In the genomic region with DNA sequence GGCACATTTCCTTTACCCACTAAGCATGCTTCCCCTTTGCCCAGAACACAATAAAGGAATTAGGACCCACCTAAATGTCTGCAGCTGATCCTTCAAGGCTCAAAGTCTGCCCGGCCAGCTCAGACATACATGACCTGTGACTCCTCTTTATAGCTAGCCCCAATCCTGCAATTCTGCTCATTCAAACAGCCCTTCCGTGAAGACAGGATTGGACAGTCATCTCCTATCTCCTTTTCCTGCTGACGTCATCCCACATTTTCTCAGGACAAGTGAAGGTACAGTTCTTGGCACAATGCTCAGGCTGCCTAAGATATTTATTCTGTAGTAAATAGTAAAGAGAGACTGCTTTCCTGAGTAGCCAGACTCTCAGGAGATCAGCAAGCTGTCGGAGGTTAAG, we compare ENCODE assay signal across 8 mouse cellular contexts. TPM values are rescaled to one million over a fixed set of nuclear protein-coding genes. Genes with fewer than 3 reads are reported as not detected.
DNase-seq lines count a peak whose midpoint lies in the region; ATAC-seq and TF ChIP-seq lines count a peak whose summit lies in the region.

No protein-coding gene starts in this region.

- no peak for TF ChIP-seq RAD21 in CH12.LX (IDR thresholded peaks at IDR 0.05; ENCODE audit: low read depth, low read length)

- H3K9ac ChIP-seq in CH12.LX (ENCODE audit: insufficient read depth, low read depth), result peak overlapping the region; percentile 81; the same call in 1 of the 2 replicates
- H3K9ac ChIP-seq in lung, postnatal 0 days (replicated peaks; ENCODE audit: low read depth), result no peak overlapping the region

- H3K27me3 ChIP-seq in CH12.LX (replicated peaks) (peaks cover 3% of the 10 kb centered on the region), G1E (ENCODE audit: insufficient read depth, low read length) (no peaks in the 10 kb centered on the region)
- peaks cover 14% of the 10 kb centered on the region for H3K27me3 ChIP-seq in hindbrain, embryonic 10.5 days (ENCODE audit: insufficient read depth, poor library complexity, severe bottlenecking)
- no peaks in the 10 kb centered on the region for H3K27me3 ChIP-seq in lung, postnatal 0 days (replicated peaks; ENCODE audit: insufficient read depth, low read length)

- ATAC-seq in G1E (ENCODE audit: extremely low read depth, insufficient number of reproducible peaks, low FRiP score, poor library complexity, severe bottlenecking), result no peak
- peak; percentile 15 for ATAC-seq in lung, postnatal 0 days

- H3K27ac ChIP-seq in CH12.LX (ENCODE audit: insufficient read depth, low read depth), result peak overlapping the region; percentile 19; the same call in 1 of the 2 replicates
- H3K27ac ChIP-seq in hindbrain, embryonic 10.5 days, result peak overlapping the region; percentile 96
- H3K27ac ChIP-seq in lung, postnatal 0 days (ENCODE audit: low read length), result peak overlapping the region; percentile 99

- DNase-seq in CH12.LX (ENCODE audit: extremely low read depth) (no peak), G1E (ENCODE audit: low spot score) (no peak)
- no peak for DNase-seq in hindbrain, embryonic 10.5 days (ENCODE audit: low spot score)
- DNase-seq in lung, postnatal 0 days (ENCODE audit: low spot score), result no peak
- no peak for DNase-seq in adrenal gland, postnatal 10 days
- no peak for DNase-seq in layer of hippocampus, postnatal 36 days
- DNase-seq in testis, postnatal 10 days (ENCODE audit: low spot score), result no peak
- no peak for DNase-seq in layer of hippocampus, adult 18-20 months (ENCODE audit: low spot score in 2 of 2)

- peaks cover 8 to 21% of the 10 kb centered on the region in 2 experiments; a peak in 3 of 4 replicates for H3K4me1 ChIP-seq in CH12.LX (ENCODE audit: control insufficient read depth in 1 of 2, insufficient read depth in 2 of 2)
- H3K4me1 ChIP-seq in G1E (ENCODE audit: insufficient read depth, low read depth, low read length), result peaks cover 78% of the 10 kb centered on the region
- peaks cover 72% of the 10 kb centered on the region for H3K4me1 ChIP-seq in hindbrain, embryonic 10.5 days (replicated peaks)
- H3K4me1 ChIP-seq in lung, postnatal 0 days (ENCODE audit: insufficient read depth, low read depth, low read length), result peaks cover 29% of the 10 kb centered on the region

- in situ Hi-C loops in CH12.LX (cut with MboI; ENCODE audit: low pct_ligation_motif_present, low pct_unique_long_range_greater_than_20kb, low sequenced_read_pairs), result no loop called here

- H3K9me3 ChIP-seq in CH12.LX (replicated peaks; ENCODE audit: low read length) (peaks cover 6% of the 10 kb centered on the region), G1E (replicated peaks) (0 out of 2 replicates have a peak, but pooled peaks cover 2% of the 10 kb centered on the region)
- no peaks in the 10 kb centered on the region for H3K9me3 ChIP-seq in hindbrain, embryonic 10.5 days
- no peaks in the 10 kb centered on the region for H3K9me3 ChIP-seq in lung, postnatal 0 days (ENCODE audit: low read length)

- dilution Hi-C loops in CH12.LX (cut with MboI; ENCODE audit: extremely low pct_ligation_motif_present, extremely low pct_unique_long_range_greater_than_20kb, low sequenced_read_pairs), result no loop called here

- peaks cover 4 to 30% of the 10 kb centered on the region in 2 experiments for H3K36me3 ChIP-seq in CH12.LX (replicated peaks in 1 of 2; ENCODE audit: control insufficient read depth in 1 of 2, insufficient read depth in 1 of 2, low read length in 1 of 2)
- H3K36me3 ChIP-seq in G1E (replicated peaks), result peaks cover 47% of the 10 kb centered on the region
- H3K36me3 ChIP-seq in hindbrain, embryonic 10.5 days, result peaks cover 19% of the 10 kb centered on the region; the same call in 1 of the 2 replicates
- H3K36me3 ChIP-seq in lung, postnatal 0 days (ENCODE audit: insufficient read depth, low read length), result no peaks in the 10 kb centered on the region

- H3K79me2 ChIP-seq in CH12.LX (replicated peaks; ENCODE audit: control insufficient read depth, extremely low read depth, insufficient read depth, poor library complexity, severe bottlenecking), result peaks cover 4% of the 10 kb centered on the region; the same call in 1 of the 2 replicates

- H3K4me3 ChIP-seq in CH12.LX (replicated peaks in 1 of 3; ENCODE audit: low read depth in 2 of 3, low read length in 2 of 3, poor library complexity in 1 of 3), result no peak overlapping the region
- H3K4me3 ChIP-seq in G1E (ENCODE audit: low read depth, low read length), result peak overlapping the region; percentile 79; the same call in 1 of the 2 replicates
- peak overlapping the region; percentile 95 for H3K4me3 ChIP-seq in hindbrain, embryonic 10.5 days
- H3K4me3 ChIP-seq in lung, postnatal 0 days (ENCODE audit: low read depth, low read length), result peak overlapping the region; percentile 93; the same call in 1 of the 2 replicates

- 44% methylated on average over 4 of the region's 4 CpGs for WGBS in hindbrain, embryonic 10.5 days
- 18% methylated on average over 4 of the region's 4 CpGs for WGBS in lung, postnatal 0 days

- H3K4me2 ChIP-seq in CH12.LX (ENCODE audit: insufficient read depth, low read depth, poor library complexity, severe bottlenecking), result peak overlapping the region; percentile 53
- H3K4me2 ChIP-seq in lung, postnatal 0 days (replicated peaks; ENCODE audit: low read depth, low read length), result peak overlapping the region; percentile 83

- TF ChIP-seq EP300 in CH12.LX (IDR thresholded peaks at IDR 0.05; ENCODE audit: low read length), result no peak
- peak; percentile 86 for TF ChIP-seq EP300 in lung, postnatal 0 days (IDR thresholded peaks at IDR 0.05)

- TF ChIP-seq POLR2A in CH12.LX (IDR thresholded peaks at IDR 0.05; ENCODE audit: low read depth, low read length), result no peak

- TF ChIP-seq CTCF in CH12.LX (conservative IDR thresholded peaks at IDR 0.05 in 1 of 2, IDR thresholded peaks at IDR 0.05 in 1 of 2; ENCODE audit: low read depth in 2 of 2, low read length in 2 of 2) (no peak), G1E (IDR thresholded peaks at IDR 0.05; ENCODE audit: low read depth, low read length) (no peak)
- TF ChIP-seq CTCF in lung, postnatal 0 days (IDR thresholded peaks at IDR 0.05), result no peak

TF ChIP-seq in CH12.LX, 34 proteins besides CTCF, POLR2A, EP300 and RAD21:
- TF ChIP-seq USF1 (IDR thresholded peaks at IDR 0.05; ENCODE audit: low read depth, low read length) (no peak), TCF12 (IDR thresholded peaks at IDR 0.05; ENCODE audit: low read depth, low read length) (no peak), HCFC1 (IDR thresholded peaks at IDR 0.05; ENCODE audit: low read depth, low read length) (no peak), E2F4 (IDR thresholded peaks at IDR 0.05; ENCODE audit: insufficient replicate concordance, low read depth, low read length) (no peak), BHLHE40 (IDR thresholded peaks at IDR 0.05; ENCODE audit: low read depth, low read length) (no peak), POLR2AphosphoS2 (IDR thresholded peaks at IDR 0.05; ENCODE audit: low read depth, low read length) (no peak), TBP (conservative IDR thresholded peaks at IDR 0.05; ENCODE audit: low read depth, low read length) (no peak), NELFE (IDR thresholded peaks at IDR 0.05; ENCODE audit: low read depth, low read length) (no peak), NRF1 (IDR thresholded peaks at IDR 0.05; ENCODE audit: low read depth, low read length) (no peak), ZKSCAN1 (IDR thresholded peaks at IDR 0.05; ENCODE audit: borderline replicate concordance, low read depth, low read length) (no peak), MXI1 (IDR thresholded peaks at IDR 0.05; ENCODE audit: low read depth, low read length) (no peak), MYC (IDR thresholded peaks at IDR 0.05; ENCODE audit: low read depth, low read length) (no peak), IRF4 (IDR thresholded peaks at IDR 0.05; ENCODE audit: low read depth, low read length) (no peak), KAT2A (IDR thresholded peaks at IDR 0.05; ENCODE audit: insufficient replicate concordance, low read length) (no peak), JUN (IDR thresholded peaks at IDR 0.05; ENCODE audit: insufficient read depth, low read depth, low read length) (no peak), MEF2A (IDR thresholded peaks at IDR 0.05; ENCODE audit: borderline replicate concordance, low read depth, low read length) (no peak)

RNA-seq across cellular contexts. Expression of a gene that starts 1.6 kb away (rescaled TPM):
- total RNA-seq in CH12.LX (2012; rRNA removed) (5.6 TPM in 2 replicates), CH12.LX (2014; rRNA removed) (2.0 and 2.2 TPM in 2 replicates), G1E (2014; fragmentation: Nextera tagmentation) (66.7 and 72.7 TPM in 2 replicates), G1E (2017) (21.0 and 21.4 TPM in 2 replicates)
- polyA plus RNA-seq in CH12.LX (2012; ENCODE audit: insufficient read length, low read depth) (12.4 and 14.3 TPM in 2 replicates), G1E (2012) (125 and 140 TPM in 2 replicates)
- polyA plus RNA-seq in hindbrain, embryonic 10.5 days (2016; fragmentation: Nextera tagmentation; extraction: Ambion mirVana), result 6.5 and 8.2 TPM in 2 replicates
- polyA plus RNA-seq in lung, postnatal 0 days (2015; fragmentation: Nextera tagmentation; extraction: Ambion mirVana), result 5.9 and 6.7 TPM in 2 replicates
- total RNA-seq in adrenal gland, postnatal 10 days (2021), result 10 to 100 TPM; 19.2 to 24.9 TPM
- 10 to 100 TPM; 21.0 to 24.1 TPM for total RNA-seq in layer of hippocampus, postnatal 36 days (2021)
- total RNA-seq in layer of hippocampus, adult 18-20 months (2021), result 10 to 100 TPM; 26.9 to 31.3 TPM

Comparison
In these comparisons a context has a peak if more than half of its experiments do, and no peak if none do; other contexts are left out.
1. H3K27ac ChIP-seq: peak in every context shown above with its lines; median percentile 99 in lung, postnatal 0 days; 96 in hindbrain, embryonic 10.5 days; 19 in CH12.LX.
2. H3K4me3 ChIP-seq: peak in G1E (single experiment), hindbrain, embryonic 10.5 days (single experiment) and lung, postnatal 0 days (single experiment); none in CH12.LX (0 of 3).